Mouse (Mus musculus) megakaryocyte, adult 5-6 weeks (primary cell): ENCODE results near the gene Ifna6. TPM values are rescaled to one million over a fixed set of nuclear protein-coding genes. Genes with fewer than 3 reads are reported as not detected.
A peak's percentile ranks its signal among the peaks of the same experiment; 100 is the strongest.

Experiments used
- ATAC-seq: 2 replicates; pipeline ENCODE4 v1.8.0; 2016; ENCODE audit warnings: mild to moderate bottlenecking, inconsistent platforms; ENCODE audit not compliant: poor library complexity, severe bottlenecking
- total RNA-seq, 2 experiments: library from RNA; stranded (forward) in 1 of 2; stranded (reverse) in 1 of 2; fragments of 153-499, 151-499 nt in 1 of 2; fragments of 221-1000, 200-1000 nt in 1 of 2; gene quantifications; 2 replicates each; pipeline versions ENCODE4 v1.2.3 to v1.2.4; 2015 to 2017

Ifna6 gene
- total RNA-seq, 2 experiments from 2014 or later = not detected

GRCm38 (mm10) chr4:88841438-88841911 is 14.3 kb downstream of the Ifna6 start, which contains the start of gene Ifna4:
Gene Ifna4, plus strand, starts transcription at chr4:88841861.
- no peak for ATAC-seq

- no peak for ATAC-seq
These were observed 18.1 kb downstream of the Ifna6 start for GRCm38 (mm10) chr4:88845334-88845733.

GRCm38 (mm10) chr4:88849698-88850097 is 22.5 kb downstream of the Ifna6 start, which contains the start of gene Ifna1:
Gene Ifna1, plus strand, starts transcription at chr4:88850087.
- ATAC-seq = peak; percentile 45

GRCm38 (mm10) chr4:88851026-88851763 is 24.0 kb downstream of the Ifna6 start:
- ATAC-seq = no peak

- ATAC-seq = peak; percentile 72
These were observed 32.0 kb downstream of the Ifna6 start for GRCm38 (mm10) chr4:88859214-88859613.

GRCm38 (mm10) chr4:88863309-88863708 is 36.1 kb downstream of the Ifna6 start:
- no peak for ATAC-seq

- ATAC-seq = peak; percentile 75
These were observed 37.4 kb downstream of the Ifna6 start for GRCm38 (mm10) chr4:88864599-88864998.

GRCm38 (mm10) chr4:88865011-88865569 is 37.9 kb downstream of the Ifna6 start:
- ATAC-seq = peak; percentile 59

GRCm38 (mm10) chr4:88867366-88867925 is 40.2 kb downstream of the Ifna6 start:
- peak; percentile 71 for ATAC-seq

GRCm38 (mm10) chr4:88867926-88868911 is 41.0 kb downstream of the Ifna6 start:
- peak; percentile 25 for ATAC-seq

GRCm38 (mm10) chr4:88872691-88873090 is 45.5 kb downstream of the Ifna6 start:
- peak; percentile 52 for ATAC-seq

- peak; percentile 19; the same call in 1 of the 2 replicates for ATAC-seq
These were observed 48.3 kb downstream of the Ifna6 start for GRCm38 (mm10) chr4:88875435-88876095.

GRCm38 (mm10) chr4:88876520-88876919 is 49.3 kb downstream of the Ifna6 start:
- ATAC-seq = no peak

Other genes with a start within 250 kb of the Ifna6 start
- not detected in 2 replicates for gene Ifna9, start 235.0 kb upstream of the Ifna6 start, total RNA-seq (2015)
- gene Ifna9, start 235.0 kb upstream of the Ifna6 start, total RNA-seq (2017) = not detected in 2 replicates
- not detected in 2 replicates for gene Ifna12, start 224.0 kb upstream of the Ifna6 start, total RNA-seq (2015)
- not detected in 2 replicates for gene Ifna12, start 224.0 kb upstream of the Ifna6 start, total RNA-seq (2017)
- gene C87499, start 193.0 kb upstream of the Ifna6 start, total RNA-seq (2015) = not detected in 2 replicates
- not detected in 2 replicates for gene C87499, start 193.0 kb upstream of the Ifna6 start, total RNA-seq (2017)
- gene Ifna13, start 183.0 kb upstream of the Ifna6 start, total RNA-seq (2015) = not detected in 2 replicates
- not detected in 2 replicates for gene Ifna13, start 183.0 kb upstream of the Ifna6 start, total RNA-seq (2017)
- gene Ifna16, start 150.5 kb upstream of the Ifna6 start, total RNA-seq (2015) = not detected in 2 replicates
- not detected in 2 replicates for gene Ifna16, start 150.5 kb upstream of the Ifna6 start, total RNA-seq (2017)
- not detected in 2 replicates for gene Ifna2, start 143.5 kb upstream of the Ifna6 start, total RNA-seq (2015)
- gene Ifna2, start 143.5 kb upstream of the Ifna6 start, total RNA-seq (2017) = not detected in 2 replicates
- gene Ifnab, start 136.1 kb upstream of the Ifna6 start, total RNA-seq (2015) = not detected in 2 replicates
- not detected in 2 replicates for gene Ifnab, start 136.1 kb upstream of the Ifna6 start, total RNA-seq (2017)
- gene Gm26566, start 105.6 kb upstream of the Ifna6 start, total RNA-seq (2015) = not detected in 2 replicates
- 0.55 TPM in 1 of 2 replicates, not detected in the other for gene Gm26566, start 105.6 kb upstream of the Ifna6 start, total RNA-seq (2017)
- 56.7 and 61.1 TPM in 2 replicates for gene Klhl9, start 105.0 kb upstream of the Ifna6 start, total RNA-seq (2015)
- 83.8 and 85.5 TPM in 2 replicates for gene Klhl9, start 105.0 kb upstream of the Ifna6 start, total RNA-seq (2017)
- gene Gm13271, start 72.5 kb upstream of the Ifna6 start, total RNA-seq (2015) = not detected in 2 replicates
- gene Gm13271, start 72.5 kb upstream of the Ifna6 start, total RNA-seq (2017) = not detected in 2 replicates
- not detected in 2 replicates for gene Gm13283, start 67.3 kb upstream of the Ifna6 start, total RNA-seq (2015)
- 0.18 and 0.20 TPM in 2 replicates for gene Gm13283, start 67.3 kb upstream of the Ifna6 start, total RNA-seq (2017)
- not detected in 2 replicates for gene Gm13290, start 53.6 kb upstream of the Ifna6 start, total RNA-seq (2015)
- gene Gm13290, start 53.6 kb upstream of the Ifna6 start, total RNA-seq (2017) = not detected in 2 replicates
- not detected in 2 replicates for gene Gm13289, start 50.5 kb upstream of the Ifna6 start, total RNA-seq (2015)
- gene Gm13289, start 50.5 kb upstream of the Ifna6 start, total RNA-seq (2017) = not detected in 2 replicates
- gene Gm13272, start 47.6 kb upstream of the Ifna6 start, total RNA-seq (2015) = not detected in 2 replicates
- not detected in 2 replicates for gene Gm13272, start 47.6 kb upstream of the Ifna6 start, total RNA-seq (2017)
- gene Ifnz, start 45.3 kb upstream of the Ifna6 start, total RNA-seq (2015) = not detected in 2 replicates
- not detected in 2 replicates for gene Ifnz, start 45.3 kb upstream of the Ifna6 start, total RNA-seq (2017)
- not detected in 2 replicates for gene Gm13276, start 41.7 kb upstream of the Ifna6 start, total RNA-seq (2015)
- not detected in 2 replicates for gene Gm13276, start 41.7 kb upstream of the Ifna6 start, total RNA-seq (2017)
- not detected in 2 replicates for gene Gm13277, start 38.8 kb upstream of the Ifna6 start, total RNA-seq (2015)
- not detected in 2 replicates for gene Gm13277, start 38.8 kb upstream of the Ifna6 start, total RNA-seq (2017)
- not detected in 2 replicates for gene Gm13278, start 35.9 kb upstream of the Ifna6 start, total RNA-seq (2015)
- gene Gm13278, start 35.9 kb upstream of the Ifna6 start, total RNA-seq (2017) = not detected in 2 replicates
- gene Gm13275, start 32.9 kb upstream of the Ifna6 start, total RNA-seq (2015) = not detected in 2 replicates
- not detected in 2 replicates for gene Gm13275, start 32.9 kb upstream of the Ifna6 start, total RNA-seq (2017)
- gene Gm13279, start 30.0 kb upstream of the Ifna6 start, total RNA-seq (2015) = not detected in 2 replicates
- gene Gm13279, start 30.0 kb upstream of the Ifna6 start, total RNA-seq (2017) = not detected in 2 replicates
- not detected in 2 replicates for gene Gm13285, start 27.8 kb upstream of the Ifna6 start, total RNA-seq (2015)
- gene Gm13285, start 27.8 kb upstream of the Ifna6 start, total RNA-seq (2017) = not detected in 2 replicates
- gene Gm13287, start 24.2 kb upstream of the Ifna6 start, total RNA-seq (2015) = not detected in 2 replicates
- not detected in 2 replicates for gene Gm13287, start 24.2 kb upstream of the Ifna6 start, total RNA-seq (2017)
- gene Gm13288, start 21.9 kb upstream of the Ifna6 start, total RNA-seq (2015) = not detected in 2 replicates
- gene Gm13288, start 21.9 kb upstream of the Ifna6 start, total RNA-seq (2017) = not detected in 2 replicates
- not detected in 2 replicates for gene Ifna7, start 11.2 kb upstream of the Ifna6 start, total RNA-seq (2015)
- not detected in 2 replicates for gene Ifna7, start 11.2 kb upstream of the Ifna6 start, total RNA-seq (2017)
- not detected in 2 replicates for gene Ifna11, start 7.5 kb upstream of the Ifna6 start, total RNA-seq (2015)
- not detected in 2 replicates for gene Ifna11, start 7.5 kb upstream of the Ifna6 start, total RNA-seq (2017)
- not detected in 2 replicates for gene Ifna5, start 8.1 kb downstream of the Ifna6 start, total RNA-seq (2015)
- gene Ifna5, start 8.1 kb downstream of the Ifna6 start, total RNA-seq (2017) = not detected in 2 replicates
- not detected in 2 replicates for gene Ifna4, start 14.4 kb downstream of the Ifna6 start, total RNA-seq (2015)
- gene Ifna4, start 14.4 kb downstream of the Ifna6 start, total RNA-seq (2017) = not detected in 2 replicates
- not detected in 2 replicates for gene Ifna1, start 22.7 kb downstream of the Ifna6 start, total RNA-seq (2015)
- gene Ifna1, start 22.7 kb downstream of the Ifna6 start, total RNA-seq (2017) = not detected in 2 replicates
- gene Ifne, start 52.8 kb downstream of the Ifna6 start, total RNA-seq (2015) = not detected in 2 replicates
- not detected in 2 replicates for gene Ifne, start 52.8 kb downstream of the Ifna6 start, total RNA-seq (2017)